Mouse (Mus musculus): ENCODE data around the gene Larp1. TPM values are rescaled to one million over a fixed set of nuclear protein-coding genes. Genes with fewer than 3 reads are reported as not detected.

Gene Larp1
- polyA plus RNA-seq, 1 experiment: 54.4 TPM

- H3K4me1 ChIP-seq (replicated peaks; ENCODE audit: control insufficient read depth, insufficient read depth, low read length): no peaks in the 10 kb centered on the region
- TF ChIP-seq POLR2A (IDR thresholded peaks at IDR 0.05; ENCODE audit: control insufficient read depth, extremely low read depth, insufficient read depth, low read length, poor library complexity) (no peak), CTCF (IDR thresholded peaks at IDR 0.05; ENCODE audit: borderline replicate concordance, control insufficient read depth, extremely low read depth, insufficient read depth, low read length, poor library complexity) (no peak)
- no peak for DNase-seq
- no peak overlapping the region for H3K4me3 ChIP-seq (ENCODE audit: control insufficient read depth, insufficient read depth, low read length)
- no peak overlapping the region for H3K27ac ChIP-seq (ENCODE audit: control insufficient read depth, insufficient read depth, low read length)
- no peaks in the 10 kb centered on the region for H3K27me3 ChIP-seq (ENCODE audit: control insufficient read depth, insufficient read depth, low read length)
- WGBS: 94% methylated on average over 7 of the region's 7 CpGs
- no peaks in the 10 kb centered on the region for H3K36me3 ChIP-seq (ENCODE audit: control insufficient read depth, insufficient read depth, low read length)
These were observed 22.0 kb upstream of the Larp1 start for GRCm38 (mm10) chr11:57986861-57987260.

DNA sequence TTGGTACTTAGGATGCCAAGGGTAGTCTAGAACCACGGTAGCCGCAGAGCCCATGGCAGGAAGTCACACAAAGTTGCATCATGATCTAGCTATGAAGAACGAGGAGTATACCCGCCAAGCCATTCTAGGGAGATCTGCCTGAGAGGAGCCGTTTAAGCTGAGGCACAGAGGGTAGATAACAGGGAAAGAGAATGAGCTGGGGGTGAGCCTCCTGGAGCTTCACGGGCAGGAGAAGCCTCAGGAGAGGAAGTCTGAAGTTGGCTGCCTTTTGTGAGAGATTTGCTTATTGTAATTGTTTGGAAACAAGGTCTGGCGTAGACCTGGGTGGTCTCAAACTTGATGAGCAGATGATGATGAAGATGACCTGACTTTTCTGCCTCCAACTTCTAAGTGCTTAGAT lies 10.7 kb upstream of the Larp1 start:
- Histone ChIP-seq H3K36me3 (ENCODE audit: control insufficient read depth, insufficient read depth, low read length) (no peaks in the 10 kb centered on the region), H3K27ac (ENCODE audit: control insufficient read depth, insufficient read depth, low read length) (no peak overlapping the region), H3K27me3 (ENCODE audit: control insufficient read depth, insufficient read depth, low read length) (no peaks in the 10 kb centered on the region), H3K4me1 (replicated peaks; ENCODE audit: control insufficient read depth, insufficient read depth, low read length) (no peaks in the 10 kb centered on the region), H3K4me3 (ENCODE audit: control insufficient read depth, insufficient read depth, low read length) (no peak overlapping the region)
- TF ChIP-seq CTCF (IDR thresholded peaks at IDR 0.05; ENCODE audit: borderline replicate concordance, control insufficient read depth, extremely low read depth, insufficient read depth, low read length, poor library complexity): no peak
- TF ChIP-seq POLR2A (IDR thresholded peaks at IDR 0.05; ENCODE audit: control insufficient read depth, extremely low read depth, insufficient read depth, low read length, poor library complexity): no peak
- DNase-seq: no peak
- 82% methylated on average over 7 of the region's 7 CpGs for WGBS

DNA sequence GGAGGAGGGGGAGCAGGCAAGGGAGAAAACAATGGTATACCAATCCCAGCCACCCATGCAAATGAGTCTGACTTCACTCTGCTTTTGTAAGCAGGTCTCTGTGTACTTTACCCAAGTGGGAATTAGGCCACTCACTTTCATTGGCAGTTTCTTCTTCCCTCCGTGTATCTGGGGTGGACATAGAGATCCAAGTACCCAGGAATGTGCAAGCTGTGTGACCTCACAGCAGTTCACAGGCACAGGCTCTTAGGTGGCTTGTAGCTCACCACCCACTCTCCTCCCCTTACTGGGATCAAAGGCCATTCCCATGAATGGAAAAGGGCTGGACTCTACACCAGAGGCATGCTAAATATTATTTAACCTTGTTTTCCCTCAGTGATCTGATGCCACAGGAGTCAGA lies 10.0 kb upstream of the Larp1 start:
- H3K27ac ChIP-seq (ENCODE audit: control insufficient read depth, insufficient read depth, low read length): no peak overlapping the region

GRCm38 (mm10) chr11:58003126-58003525 lies 5.7 kb upstream of the Larp1 start:
- H3K27me3 ChIP-seq (ENCODE audit: control insufficient read depth, insufficient read depth, low read length): no peaks in the 10 kb centered on the region
- no peak for DNase-seq
- H3K4me3 ChIP-seq (ENCODE audit: control insufficient read depth, insufficient read depth, low read length): no peak overlapping the region
- no peaks in the 10 kb centered on the region for H3K4me1 ChIP-seq (replicated peaks; ENCODE audit: control insufficient read depth, insufficient read depth, low read length)
- no peak overlapping the region for H3K27ac ChIP-seq (ENCODE audit: control insufficient read depth, insufficient read depth, low read length)
- H3K36me3 ChIP-seq (ENCODE audit: control insufficient read depth, insufficient read depth, low read length): no peaks in the 10 kb centered on the region
- TF ChIP-seq CTCF (IDR thresholded peaks at IDR 0.05; ENCODE audit: borderline replicate concordance, control insufficient read depth, extremely low read depth, insufficient read depth, low read length, poor library complexity): no peak
- no peak for TF ChIP-seq POLR2A (IDR thresholded peaks at IDR 0.05; ENCODE audit: control insufficient read depth, extremely low read depth, insufficient read depth, low read length, poor library complexity)
- 90% methylated on average over 8 of the region's 8 CpGs for WGBS

More for the DNA sequence above, 10.0 kb upstream of the Larp1 start:
- WGBS: 84% methylated on average over 1 of the region's 1 CpGs
- TF ChIP-seq POLR2A (IDR thresholded peaks at IDR 0.05; ENCODE audit: control insufficient read depth, extremely low read depth, insufficient read depth, low read length, poor library complexity): no peak
- TF ChIP-seq CTCF (IDR thresholded peaks at IDR 0.05; ENCODE audit: borderline replicate concordance, control insufficient read depth, extremely low read depth, insufficient read depth, low read length, poor library complexity): no peak
- no peaks in the 10 kb centered on the region for H3K36me3 ChIP-seq (ENCODE audit: control insufficient read depth, insufficient read depth, low read length)
- H3K27me3 ChIP-seq (ENCODE audit: control insufficient read depth, insufficient read depth, low read length): no peaks in the 10 kb centered on the region
- H3K4me1 ChIP-seq (replicated peaks; ENCODE audit: control insufficient read depth, insufficient read depth, low read length): no peaks in the 10 kb centered on the region
- H3K4me3 ChIP-seq (ENCODE audit: control insufficient read depth, insufficient read depth, low read length): no peak overlapping the region
- DNase-seq: no peak

DNA sequence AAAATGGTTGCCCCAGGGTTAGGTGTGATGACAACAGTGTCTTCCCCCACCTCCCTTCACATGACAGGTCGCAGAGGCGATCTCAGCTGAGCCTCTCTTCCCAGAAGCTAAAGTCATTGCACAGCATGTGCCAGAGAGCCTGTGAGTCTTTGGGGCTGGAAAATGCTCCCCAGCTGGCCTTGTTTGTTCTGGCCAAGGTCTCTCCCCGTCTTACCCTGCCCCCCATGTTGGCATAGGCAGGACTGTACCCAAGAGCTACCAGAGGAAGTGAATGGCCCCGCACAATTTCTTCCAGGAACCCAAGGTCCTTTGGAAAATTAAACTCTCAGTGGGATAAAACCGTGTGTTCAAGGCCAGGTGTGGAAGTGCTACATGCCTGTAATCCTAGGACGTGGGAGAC lies 5.1 kb upstream of the Larp1 start:
- TF ChIP-seq POLR2A (IDR thresholded peaks at IDR 0.05; ENCODE audit: control insufficient read depth, extremely low read depth, insufficient read depth, low read length, poor library complexity) (no peak), CTCF (IDR thresholded peaks at IDR 0.05; ENCODE audit: borderline replicate concordance, control insufficient read depth, extremely low read depth, insufficient read depth, low read length, poor library complexity) (no peak)
- peaks cover 2% of the 10 kb centered on the region; the same call in 1 of the 2 replicates for H3K4me1 ChIP-seq (replicated peaks; ENCODE audit: control insufficient read depth, insufficient read depth, low read length)
- H3K27me3 ChIP-seq (ENCODE audit: control insufficient read depth, insufficient read depth, low read length): no peaks in the 10 kb centered on the region
- 92% methylated on average over 6 of the region's 6 CpGs for WGBS
- no peak overlapping the region for H3K4me3 ChIP-seq (ENCODE audit: control insufficient read depth, insufficient read depth, low read length)
- no peak overlapping the region for H3K27ac ChIP-seq (ENCODE audit: control insufficient read depth, insufficient read depth, low read length)
- no peaks in the 10 kb centered on the region for H3K36me3 ChIP-seq (ENCODE audit: control insufficient read depth, insufficient read depth, low read length)
- DNase-seq: no peak

DNA sequence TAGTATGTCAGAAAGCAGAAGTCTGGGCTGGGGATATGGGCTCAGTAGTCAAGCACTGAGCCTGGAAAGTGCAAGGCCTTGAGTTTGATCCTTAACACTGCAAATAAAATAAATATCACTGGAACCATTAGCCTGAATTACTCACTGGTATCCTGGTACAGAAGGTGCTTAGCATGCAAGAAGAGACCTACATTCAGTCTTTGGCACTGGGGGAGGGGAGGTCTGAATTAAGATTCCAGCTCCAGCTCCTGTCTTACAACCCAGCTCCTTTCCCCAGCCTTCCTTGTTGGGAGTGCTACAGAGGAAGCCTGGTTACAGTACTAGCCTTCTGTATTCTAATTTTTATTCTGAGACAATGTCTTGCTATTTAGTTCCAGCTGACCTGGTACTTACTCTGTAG lies 3.8 kb upstream of the Larp1 start:
- Histone ChIP-seq H3K27ac (ENCODE audit: control insufficient read depth, insufficient read depth, low read length) (no peak overlapping the region), H3K4me3 (ENCODE audit: control insufficient read depth, insufficient read depth, low read length) (no peak overlapping the region), H3K36me3 (ENCODE audit: control insufficient read depth, insufficient read depth, low read length) (no peaks in the 10 kb centered on the region), H3K27me3 (ENCODE audit: control insufficient read depth, insufficient read depth, low read length) (no peaks in the 10 kb centered on the region), H3K4me1 (replicated peaks; ENCODE audit: control insufficient read depth, insufficient read depth, low read length) (peaks cover 2% of the 10 kb centered on the region; the same call in 1 of the 2 replicates)
- no peak for TF ChIP-seq POLR2A (IDR thresholded peaks at IDR 0.05; ENCODE audit: control insufficient read depth, extremely low read depth, insufficient read depth, low read length, poor library complexity)
- no peak for TF ChIP-seq CTCF (IDR thresholded peaks at IDR 0.05; ENCODE audit: borderline replicate concordance, control insufficient read depth, extremely low read depth, insufficient read depth, low read length, poor library complexity)
- no peak for DNase-seq

GRCm38 (mm10) chr11:58008013-58008412 lies 851 bp upstream of the Larp1 start:
- H3K4me1 ChIP-seq (replicated peaks; ENCODE audit: control insufficient read depth, insufficient read depth, low read length): peaks cover 11% of the 10 kb centered on the region
- H3K36me3 ChIP-seq (ENCODE audit: control insufficient read depth, insufficient read depth, low read length): no peaks in the 10 kb centered on the region
- H3K4me3 ChIP-seq (ENCODE audit: control insufficient read depth, insufficient read depth, low read length): peak overlapping the region; percentile 74
- no peak for DNase-seq
- WGBS: 3% methylated on average over 5 of the region's 5 CpGs
- no peaks in the 10 kb centered on the region for H3K27me3 ChIP-seq (ENCODE audit: control insufficient read depth, insufficient read depth, low read length)
- peak overlapping the region; percentile 81 for H3K27ac ChIP-seq (ENCODE audit: control insufficient read depth, insufficient read depth, low read length)
- TF ChIP-seq POLR2A (IDR thresholded peaks at IDR 0.05; ENCODE audit: control insufficient read depth, extremely low read depth, insufficient read depth, low read length, poor library complexity): no peak
- TF ChIP-seq CTCF (IDR thresholded peaks at IDR 0.05; ENCODE audit: borderline replicate concordance, control insufficient read depth, extremely low read depth, insufficient read depth, low read length, poor library complexity): no peak

Measured in thymus, adult 2 months (tissue).